Mouse (Mus musculus): Measurements from ENCODE around the gene Bco2.

- TF ChIP-seq CTCF (IDR thresholded peaks at IDR 0.05; ENCODE audit: low read depth) = no peak
- no peak for TF ChIP-seq EP300 (IDR thresholded peaks at IDR 0.05; ENCODE audit: low read depth)
Observed at GRCm38 (mm10) chr9:50553547-50553946, 1.4 kb downstream of the Bco2 start.

All from liver, embryonic 14.5 days (tissue).